Mouse (Mus musculus) heart, embryonic 13.5 days (tissue): ENCODE measurements at regions not wholly inside any gene's neighbourhood (a gene's known extent, or its start where the extent isn't known, plus 50 kb on each side); places are given as distances from the start of the nearest gene placed in this dataset.

Source experiments
- ATAC-seq: fragments of 200-750 bp; cut with Nextera tagmentation; 2 replicates; pipeline ENCODE4 v1.8.0; 2017; ENCODE audit warnings: moderate TSS enrichment; ENCODE audit not compliant: insufficient number of reproducible peaks, low FRiP score, low TSS enrichment; ENCODE audit errors: extremely low read depth
- H3K27ac ChIP-seq: fragments of 300-500 bp; sonication (generic); replicated peaks from 2 replicates; pipeline ENCODE4 v1.5.1; 2015; ENCODE audit warnings: moderate library complexity, mild to moderate bottlenecking, inconsistent platforms
- H3K27me3 ChIP-seq: fragments of 300-500 bp; sonication (generic); replicated peaks from 2 replicates; pipeline ENCODE4 v1.6.1; 2015; ENCODE audit warnings: mild to moderate bottlenecking, inconsistent platforms
- H3K36me3 ChIP-seq: fragments of 300-500 bp; sonication (generic); 2 replicates; pipeline ENCODE4 v1.6.1; 2015; ENCODE audit warnings: mild to moderate bottlenecking, inconsistent platforms
- H3K4me1 ChIP-seq: fragments of 300-500 bp; sonication (generic); 2 replicates; pipeline ENCODE4 v1.6.1; 2015; ENCODE audit warnings: inconsistent platforms
- H3K4me2 ChIP-seq: fragments of 300-500 bp; sonication (generic); 2 replicates; pipeline ENCODE4 v1.6.1; 2015; ENCODE audit warnings: inconsistent platforms, mild to moderate bottlenecking, moderate library complexity
- H3K4me3 ChIP-seq: fragments of 300-500 bp; sonication (generic); 2 replicates; pipeline ENCODE4 v1.5.1; 2015; ENCODE audit warnings: moderate library complexity, mild to moderate bottlenecking, inconsistent platforms
- H3K9ac ChIP-seq: fragments of 300-500 bp; sonication (generic); 2 replicates; pipeline ENCODE4 v1.6.1; 2015; ENCODE audit warnings: inconsistent platforms, mild to moderate bottlenecking, moderate library complexity
- H3K9me3 ChIP-seq: fragments of 300-500 bp; sonication (generic); 2 replicates; pipeline ENCODE4 v1.6.1; 2016; ENCODE audit warnings: inconsistent platforms
- WGBS: fragments of 180-500 bp; shearing (Covaris S2); methylation state at CpG from one replicate; pipeline ENCODE4 v1.1.7; 2015; ENCODE audit warnings: mixed read lengths; 5-methylcytosine and 5-hydroxymethylcytosine counted together

DNA sequence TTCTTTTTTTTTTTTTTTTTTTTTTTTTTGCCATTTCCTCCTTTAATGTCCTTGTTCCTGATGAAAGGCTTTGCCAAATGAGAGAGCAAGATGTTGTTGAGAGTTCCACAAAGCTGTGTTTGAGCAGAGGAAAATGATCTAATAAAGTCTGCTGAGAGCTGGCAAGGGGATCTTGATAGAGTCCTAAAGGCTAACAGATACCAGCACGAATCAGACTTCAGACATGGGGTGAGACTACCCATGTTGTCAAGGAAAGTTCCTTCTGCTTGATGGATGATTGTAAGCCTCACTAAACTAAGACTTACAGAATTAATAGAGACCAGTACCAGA, 665.2 kb upstream of the Fam92a start:
- no peak overlapping the region for H3K27ac ChIP-seq
- no peak overlapping the region for H3K9ac ChIP-seq
- 51% methylated on average over 1 of the region's 1 CpGs for WGBS
- ATAC-seq: no peak
- no peaks in the 10 kb centered on the region for H3K36me3 ChIP-seq
- H3K27me3 ChIP-seq: no peaks in the 10 kb centered on the region
- no peak overlapping the region for H3K4me2 ChIP-seq
- no peaks in the 10 kb centered on the region for H3K9me3 ChIP-seq
- no peak overlapping the region for H3K4me3 ChIP-seq
- H3K4me1 ChIP-seq: no peaks in the 10 kb centered on the region

DNA sequence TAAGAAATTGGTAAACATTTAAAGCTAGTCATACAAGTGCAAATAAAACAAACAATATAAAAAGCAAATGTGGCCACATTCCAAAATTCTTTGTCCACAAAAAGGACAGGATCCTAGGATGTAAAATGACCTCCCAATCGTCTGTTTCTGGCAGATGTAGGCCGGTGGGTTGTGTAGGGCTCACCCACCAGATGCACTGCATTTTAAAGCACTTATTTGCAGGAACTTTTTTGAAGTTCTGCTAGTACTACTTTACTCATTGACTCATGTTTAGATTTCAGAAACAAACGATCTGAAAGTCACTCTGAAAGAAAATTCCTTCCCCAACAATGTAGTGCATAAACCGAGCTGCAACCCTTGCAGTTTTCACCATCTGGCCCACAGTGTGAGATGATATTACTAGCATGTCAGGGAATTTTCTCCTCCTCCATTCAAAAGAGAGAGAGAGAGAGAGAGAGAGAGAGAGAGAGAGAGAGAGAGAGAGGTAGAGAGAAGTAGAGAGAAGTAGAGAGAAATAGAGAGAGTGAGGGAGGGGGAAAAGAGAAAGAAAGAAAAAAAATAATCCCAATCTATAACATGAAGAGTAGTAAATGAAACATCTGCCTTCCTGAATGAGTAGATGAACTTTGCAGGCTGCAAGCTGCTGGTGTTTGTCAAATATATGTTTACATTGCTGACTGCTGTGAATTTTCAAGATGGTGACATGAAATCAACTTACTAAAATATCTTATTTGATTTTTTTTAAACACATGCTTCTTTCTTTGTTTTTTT, 664.7 kb upstream of the Fam92a start:
- H3K9ac ChIP-seq: no peak overlapping the region
- no peaks in the 10 kb centered on the region for H3K36me3 ChIP-seq
- no peak for ATAC-seq
- H3K27me3 ChIP-seq: no peaks in the 10 kb centered on the region
- WGBS: 59% methylated on average over 4 of the region's 4 CpGs
- H3K4me1 ChIP-seq: no peaks in the 10 kb centered on the region
- no peak overlapping the region for H3K4me3 ChIP-seq
- no peak overlapping the region for H3K27ac ChIP-seq
- no peak overlapping the region for H3K4me2 ChIP-seq
- H3K9me3 ChIP-seq: no peaks in the 10 kb centered on the region

DNA sequence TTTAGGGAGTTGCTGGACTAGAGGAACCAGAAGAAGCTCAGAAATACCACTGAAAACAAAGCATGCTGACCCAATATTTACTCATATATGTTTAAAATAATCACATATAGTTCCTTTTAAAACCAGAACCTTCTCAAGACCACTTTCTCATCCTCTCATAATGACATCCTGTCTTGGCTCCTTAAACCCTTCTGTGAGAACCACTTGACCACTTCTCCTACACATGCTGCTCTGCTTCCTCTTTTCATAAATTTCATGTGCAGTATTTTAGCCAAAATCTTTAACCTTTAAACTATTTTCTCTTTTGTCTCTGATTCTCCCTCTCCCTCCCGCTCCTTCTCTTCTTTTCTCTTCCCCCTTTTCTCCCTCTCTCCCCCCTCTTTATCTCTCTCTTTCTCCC, 654.6 kb upstream of the Fam92a start:
- no peaks in the 10 kb centered on the region for H3K4me1 ChIP-seq
- H3K27ac ChIP-seq: no peak overlapping the region
- no peaks in the 10 kb centered on the region for H3K36me3 ChIP-seq
- no peaks in the 10 kb centered on the region for H3K27me3 ChIP-seq
- H3K4me2 ChIP-seq: no peak overlapping the region
- ATAC-seq: no peak
- WGBS: 87% methylated on average over 1 of the region's 1 CpGs
- 0 out of 2 replicates have a peak, but pooled peaks cover 3% of the 10 kb centered on the region for H3K9me3 ChIP-seq
- no peak overlapping the region for H3K9ac ChIP-seq
- H3K4me3 ChIP-seq: no peak overlapping the region

DNA sequence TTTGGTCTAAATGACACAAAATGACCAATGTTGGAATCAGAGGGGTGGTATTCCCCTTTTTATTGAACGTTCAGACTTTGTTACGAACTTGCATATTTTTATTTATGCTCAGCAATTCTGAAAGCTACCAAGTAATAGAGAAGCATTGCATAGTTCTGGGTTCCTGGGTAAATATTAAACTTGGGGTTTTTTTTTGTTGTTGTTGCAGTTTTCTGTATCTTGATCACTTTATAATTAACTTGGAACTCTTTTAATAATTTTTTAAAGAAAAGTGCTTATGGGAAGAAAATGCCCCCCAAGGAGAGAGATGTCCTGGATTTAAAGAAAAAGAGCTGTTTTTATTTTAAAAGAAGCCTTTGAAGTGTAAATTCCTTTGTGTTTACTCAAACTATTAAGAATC, 642.4 kb upstream of the Fam92a start:
- H3K9me3 ChIP-seq: no peaks in the 10 kb centered on the region
- H3K27me3 ChIP-seq: no peaks in the 10 kb centered on the region
- WGBS: 80% methylated on average over 2 of the region's 2 CpGs
- H3K9ac ChIP-seq: no peak overlapping the region
- H3K4me2 ChIP-seq: no peak overlapping the region
- no peaks in the 10 kb centered on the region for H3K36me3 ChIP-seq
- ATAC-seq: no peak
- no peak overlapping the region for H3K27ac ChIP-seq
- H3K4me3 ChIP-seq: no peak overlapping the region
- no peaks in the 10 kb centered on the region for H3K4me1 ChIP-seq

DNA sequence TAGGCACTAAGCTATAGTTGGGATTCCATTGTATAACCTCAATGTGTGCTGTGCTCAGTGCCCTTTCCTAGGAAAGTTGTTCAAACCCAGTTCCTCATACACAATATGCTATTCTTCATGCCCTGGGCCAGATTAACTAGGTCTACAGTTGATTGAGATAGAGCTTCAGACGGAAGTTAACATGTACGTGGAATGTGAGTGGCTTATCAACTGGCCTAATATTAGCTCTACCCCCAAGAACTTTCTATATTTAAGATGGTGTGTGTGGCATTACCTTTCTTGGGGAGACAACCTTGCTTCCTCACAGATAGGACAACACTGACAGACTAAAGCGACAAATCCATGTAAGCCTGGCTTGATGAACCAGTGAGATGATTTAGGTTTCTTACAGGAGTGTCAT, 629.4 kb upstream of the Fam92a start:
- peak overlapping the region; percentile 34 for H3K27ac ChIP-seq
- no peaks in the 10 kb centered on the region for H3K27me3 ChIP-seq
- ATAC-seq: no peak
- H3K4me3 ChIP-seq: no peak overlapping the region
- no peak overlapping the region for H3K4me2 ChIP-seq
- H3K9ac ChIP-seq: no peak overlapping the region
- H3K4me1 ChIP-seq: peaks cover 9% of the 10 kb centered on the region; the same call in 1 of the 2 replicates
- 32% methylated on average over 3 of the region's 3 CpGs for WGBS
- no peaks in the 10 kb centered on the region for H3K36me3 ChIP-seq
- no peaks in the 10 kb centered on the region for H3K9me3 ChIP-seq

DNA sequence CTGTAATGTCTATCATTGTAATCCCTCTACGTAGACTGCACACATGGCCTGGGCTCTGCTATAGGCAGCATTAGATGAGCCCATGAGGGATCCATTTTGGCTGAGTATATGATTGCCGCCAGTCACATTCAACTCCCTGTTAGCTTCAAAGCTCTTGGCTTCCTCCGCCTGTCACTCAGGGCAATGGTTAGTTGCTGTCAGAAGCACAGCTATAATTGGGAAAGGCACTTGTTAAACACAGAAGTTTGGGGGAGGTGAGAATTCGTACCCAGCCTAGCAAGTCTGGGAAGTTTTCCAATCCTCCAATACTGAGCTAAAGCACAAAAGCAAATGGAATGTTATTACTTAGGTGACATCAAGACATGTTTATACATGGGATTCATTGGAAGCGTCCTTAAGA, 627.7 kb upstream of the Fam92a start:
- Histone ChIP-seq H3K9me3 (no peaks in the 10 kb centered on the region), H3K4me3 (no peak overlapping the region), H3K27ac (no peak overlapping the region), H3K4me1 (peaks cover 9% of the 10 kb centered on the region; the same call in 1 of the 2 replicates), H3K27me3 (no peaks in the 10 kb centered on the region), H3K4me2 (no peak overlapping the region), H3K36me3 (no peaks in the 10 kb centered on the region), H3K9ac (no peak overlapping the region)
- ATAC-seq: no peak
- 79% methylated on average over 5 of the region's 5 CpGs for WGBS

DNA sequence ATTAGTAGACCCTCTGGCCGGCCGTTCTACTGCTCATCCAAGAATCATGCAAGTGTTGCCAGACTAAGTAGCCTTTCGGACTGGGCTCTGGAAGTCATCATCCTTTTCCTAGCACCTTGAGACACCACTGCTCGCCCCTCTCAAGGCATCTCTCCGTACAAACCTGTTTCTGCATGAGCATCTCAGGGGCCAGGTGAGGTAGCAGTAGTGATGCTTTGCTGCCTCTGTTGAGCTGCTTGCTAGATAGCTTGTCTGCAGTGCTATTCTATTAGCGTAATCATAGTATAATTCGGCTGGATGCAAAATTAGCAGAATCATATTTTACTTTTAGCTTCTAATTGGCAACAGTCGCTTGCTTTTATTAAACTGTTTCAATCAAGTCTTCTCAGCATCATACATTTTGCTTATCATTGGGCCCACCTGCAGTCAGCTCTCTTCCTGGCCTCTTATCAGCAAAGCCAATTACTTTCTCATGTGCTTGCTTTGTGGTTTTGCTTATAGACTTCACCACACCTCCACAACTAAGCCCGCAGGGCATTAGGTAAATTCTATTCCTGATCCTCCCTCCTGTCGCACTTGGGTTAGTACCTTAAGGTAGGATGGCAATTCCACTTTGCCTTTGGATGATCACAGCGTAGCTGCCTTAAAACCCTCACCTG, 621.1 kb upstream of the Fam92a start:
- WGBS: 69% methylated on average over 11 of the region's 11 CpGs
- H3K4me1 ChIP-seq: no peaks in the 10 kb centered on the region
- H3K4me2 ChIP-seq: no peak overlapping the region
- no peak for ATAC-seq
- H3K9ac ChIP-seq: no peak overlapping the region
- no peak overlapping the region for H3K4me3 ChIP-seq
- H3K36me3 ChIP-seq: no peaks in the 10 kb centered on the region
- no peaks in the 10 kb centered on the region for H3K9me3 ChIP-seq
- H3K27me3 ChIP-seq: no peaks in the 10 kb centered on the region
- H3K27ac ChIP-seq: no peak overlapping the region

DNA sequence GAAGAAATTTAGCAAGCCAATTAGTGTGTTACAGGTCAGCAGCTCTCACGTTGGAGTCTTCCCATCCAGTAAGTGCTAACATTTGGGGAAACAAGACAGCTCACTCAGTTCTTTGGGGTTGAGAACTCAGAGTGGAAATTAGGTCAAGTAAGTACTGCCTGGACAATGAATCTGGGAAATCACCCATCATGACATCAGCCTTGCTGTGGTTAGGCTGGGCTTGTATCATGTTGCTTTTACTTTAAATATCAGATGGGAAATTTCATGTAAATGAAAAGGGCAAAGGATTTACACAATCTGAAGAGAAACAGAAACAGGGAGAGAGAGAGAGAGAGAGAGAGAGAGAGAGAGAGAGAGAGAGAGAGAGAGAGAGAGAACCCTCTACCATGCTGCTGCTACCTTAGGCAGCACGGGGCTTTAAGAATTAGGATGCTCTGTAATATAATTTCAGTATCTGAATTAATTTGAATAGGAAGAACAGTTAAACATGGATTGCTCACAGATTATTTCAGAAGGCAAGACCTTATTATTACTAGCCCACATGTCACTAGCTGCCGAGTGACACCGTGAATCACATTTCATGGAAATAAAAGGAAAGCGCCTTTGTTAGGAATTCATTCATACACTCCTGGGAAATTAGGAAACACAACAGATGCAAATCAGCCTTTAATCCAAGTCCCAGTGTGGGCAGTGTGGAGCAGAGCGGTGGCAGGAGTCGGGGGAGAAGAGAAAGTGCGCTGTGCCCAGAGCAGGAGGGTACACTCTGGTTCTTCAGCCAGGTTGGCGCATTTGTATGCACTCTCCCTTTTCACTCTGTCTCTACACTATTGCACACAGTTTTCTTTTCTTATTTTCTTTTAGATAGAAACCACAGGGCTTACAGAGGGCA, 620.2 kb upstream of the Fam92a start:
- no peak overlapping the region for H3K27ac ChIP-seq
- H3K4me3 ChIP-seq: no peak overlapping the region
- H3K9ac ChIP-seq: no peak overlapping the region
- no peaks in the 10 kb centered on the region for H3K36me3 ChIP-seq
- no peaks in the 10 kb centered on the region for H3K4me1 ChIP-seq
- WGBS: 80% methylated on average over 9 of the region's 9 CpGs
- H3K4me2 ChIP-seq: no peak overlapping the region
- no peak for ATAC-seq
- H3K9me3 ChIP-seq: no peaks in the 10 kb centered on the region
- no peaks in the 10 kb centered on the region for H3K27me3 ChIP-seq

DNA sequence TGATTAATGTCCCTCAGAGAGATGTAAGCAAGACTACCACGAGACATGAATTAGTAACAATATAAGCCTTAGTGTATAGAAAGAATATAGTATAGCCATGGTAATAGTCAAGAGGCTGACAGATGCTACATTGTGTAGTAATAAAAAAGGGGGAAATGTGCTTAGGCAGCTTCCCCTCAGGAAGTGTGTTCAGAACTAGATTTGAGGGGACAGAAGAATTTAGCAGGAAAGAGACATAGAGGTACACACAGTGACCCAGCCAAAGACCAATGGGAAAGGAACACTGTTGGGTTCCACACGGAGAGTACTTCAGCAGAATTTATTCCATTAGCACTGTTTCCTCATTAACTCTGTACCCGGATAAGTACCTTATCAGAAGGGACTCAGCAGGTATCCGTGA, 614.0 kb upstream of the Fam92a start:
- no peaks in the 10 kb centered on the region for H3K36me3 ChIP-seq
- H3K4me3 ChIP-seq: no peak overlapping the region
- no peak overlapping the region for H3K27ac ChIP-seq
- 41% methylated on average over 4 of the region's 4 CpGs for WGBS
- H3K27me3 ChIP-seq: no peaks in the 10 kb centered on the region
- no peak overlapping the region for H3K9ac ChIP-seq
- H3K4me2 ChIP-seq: no peak overlapping the region
- H3K9me3 ChIP-seq: no peaks in the 10 kb centered on the region
- ATAC-seq: no peak
- peaks cover 33% of the 10 kb centered on the region for H3K4me1 ChIP-seq

DNA sequence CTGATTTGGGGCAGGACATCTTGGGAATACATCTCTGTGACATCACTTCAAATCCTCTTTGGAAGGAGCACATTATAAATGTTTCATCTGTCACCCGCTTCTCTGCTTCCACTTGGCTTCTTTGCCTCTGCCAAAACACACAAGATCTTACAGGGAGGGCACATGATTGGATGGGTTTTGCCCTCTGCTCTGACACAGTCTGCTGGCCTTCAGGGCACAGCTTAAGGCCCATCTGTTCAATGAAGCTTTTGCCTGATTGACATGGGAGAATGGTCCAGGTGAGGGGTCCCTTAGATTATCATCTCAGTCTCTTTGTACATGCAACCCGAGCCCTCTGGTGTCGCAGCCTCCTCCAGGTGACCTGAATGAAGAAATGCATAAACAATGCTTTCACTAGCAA, 612.7 kb upstream of the Fam92a start:
- no peaks in the 10 kb centered on the region for H3K27me3 ChIP-seq
- no peak overlapping the region for H3K9ac ChIP-seq
- no peak for ATAC-seq
- WGBS: 83% methylated on average over 3 of the region's 3 CpGs
- H3K27ac ChIP-seq: no peak overlapping the region
- H3K36me3 ChIP-seq: no peaks in the 10 kb centered on the region
- no peak overlapping the region for H3K4me2 ChIP-seq
- no peaks in the 10 kb centered on the region for H3K9me3 ChIP-seq
- H3K4me3 ChIP-seq: no peak overlapping the region
- H3K4me1 ChIP-seq: peaks cover 33% of the 10 kb centered on the region

DNA sequence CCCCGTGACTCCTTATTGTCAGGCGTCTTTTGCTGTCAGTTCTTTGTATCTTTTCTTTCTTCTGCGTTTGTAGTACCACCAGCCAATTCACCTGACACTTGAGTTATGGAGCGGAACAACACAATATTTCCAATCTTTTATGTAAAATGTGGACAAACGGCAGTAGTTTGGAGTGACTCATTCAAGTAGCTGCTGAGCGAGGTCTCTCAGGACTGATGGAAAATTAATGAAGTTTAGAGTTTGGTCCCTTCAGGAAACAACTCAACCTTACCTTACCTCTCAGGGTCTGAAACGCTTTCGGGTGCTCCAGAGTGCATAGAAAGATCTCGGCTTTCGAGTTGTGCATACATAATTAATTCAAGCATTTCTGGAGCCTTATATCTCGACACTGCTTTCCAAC, 612.3 kb upstream of the Fam92a start:
- H3K4me1 ChIP-seq: peaks cover 33% of the 10 kb centered on the region
- H3K27ac ChIP-seq: no peak overlapping the region
- no peaks in the 10 kb centered on the region for H3K27me3 ChIP-seq
- no peaks in the 10 kb centered on the region for H3K9me3 ChIP-seq
- 86% methylated on average over 11 of the region's 11 CpGs for WGBS
- H3K36me3 ChIP-seq: no peaks in the 10 kb centered on the region
- H3K4me3 ChIP-seq: no peak overlapping the region
- no peak overlapping the region for H3K9ac ChIP-seq
- no peak overlapping the region for H3K4me2 ChIP-seq
- no peak for ATAC-seq
